Mouse (Mus musculus) CD8-positive naive resting alpha-beta T cell, adult 2 months (primary cell): Measurements from ENCODE around the gene Kidins220.

Source experiments
- DNase-seq, 2 experiments: peaks; one replicate each; pipeline ENCODE4 v3.0.0; 2022; ENCODE audit warnings: low read depth in 2 of 2, low spot score in 2 of 2

Kidins220 gene

GRCm38 (mm10) chr12:25089433-25089832 is 114.7 kb downstream of the Kidins220 start:
- no peak for DNase-seq

DNA sequence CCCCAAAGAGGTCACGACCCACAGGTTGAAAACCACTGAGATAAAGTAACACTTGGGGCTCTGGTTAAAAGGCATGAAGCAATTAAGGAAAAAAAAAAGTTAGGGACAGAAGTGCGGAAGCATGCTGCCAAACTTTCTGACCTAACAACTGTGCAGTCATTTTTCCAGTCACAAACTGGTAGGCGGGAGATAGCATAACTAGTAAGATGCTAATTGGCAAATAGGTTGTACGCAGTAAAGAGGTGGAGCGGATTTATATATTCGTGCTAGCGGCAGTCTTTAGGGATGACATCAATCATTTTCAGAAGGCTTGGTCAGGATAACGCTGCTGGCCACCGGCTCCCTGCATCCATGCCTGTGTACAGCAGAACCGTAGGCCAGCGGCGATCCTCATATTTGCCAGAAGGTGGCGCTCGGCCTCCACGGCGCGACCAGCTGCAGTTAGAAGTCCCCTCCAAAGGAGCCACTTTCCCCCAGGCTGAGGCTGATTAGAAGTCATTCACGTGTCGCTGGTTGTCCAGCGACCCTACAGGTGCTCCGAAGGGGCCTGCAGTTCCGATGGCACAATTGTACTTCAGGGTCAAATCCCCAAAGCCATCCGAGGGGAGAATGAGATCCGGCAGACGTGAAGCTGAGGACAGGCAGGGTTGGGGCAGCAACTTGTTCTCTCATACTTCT is 117.4 kb downstream of the Kidins220 start:
- peak; percentile 80 to 82 for DNase-seq

GRCm38 (mm10) chr12:25092751-25093211 is 118.1 kb downstream of the Kidins220 start:
- peak; percentile 21 to 42 for DNase-seq

DNA sequence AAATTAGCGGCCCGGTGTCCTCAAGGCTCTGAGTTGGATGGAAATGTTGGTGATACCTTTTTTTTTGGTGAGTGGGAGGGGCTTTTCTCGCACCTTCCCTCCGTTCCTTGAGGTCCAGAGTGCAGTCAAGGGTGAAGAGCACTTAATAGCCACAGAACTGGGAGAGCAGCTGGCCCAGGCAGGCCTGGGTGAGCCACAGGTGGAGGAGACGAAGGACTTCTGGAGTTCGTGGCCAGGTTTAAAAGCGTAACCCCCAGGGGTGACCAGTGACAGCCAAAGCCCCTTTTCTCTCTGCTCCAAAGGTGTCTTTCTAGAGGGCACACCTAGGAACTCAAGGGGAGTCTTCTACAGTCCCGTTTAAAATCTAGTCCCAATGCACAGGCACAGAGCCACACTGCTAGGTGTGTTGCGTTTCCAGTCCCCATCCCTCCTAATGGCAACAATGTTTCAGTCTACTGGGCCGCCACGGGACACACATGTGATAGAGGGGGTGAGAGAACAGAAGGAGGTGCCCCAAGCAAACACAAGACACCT is 118.6 kb downstream of the Kidins220 start:
- no peak for DNase-seq

DNA sequence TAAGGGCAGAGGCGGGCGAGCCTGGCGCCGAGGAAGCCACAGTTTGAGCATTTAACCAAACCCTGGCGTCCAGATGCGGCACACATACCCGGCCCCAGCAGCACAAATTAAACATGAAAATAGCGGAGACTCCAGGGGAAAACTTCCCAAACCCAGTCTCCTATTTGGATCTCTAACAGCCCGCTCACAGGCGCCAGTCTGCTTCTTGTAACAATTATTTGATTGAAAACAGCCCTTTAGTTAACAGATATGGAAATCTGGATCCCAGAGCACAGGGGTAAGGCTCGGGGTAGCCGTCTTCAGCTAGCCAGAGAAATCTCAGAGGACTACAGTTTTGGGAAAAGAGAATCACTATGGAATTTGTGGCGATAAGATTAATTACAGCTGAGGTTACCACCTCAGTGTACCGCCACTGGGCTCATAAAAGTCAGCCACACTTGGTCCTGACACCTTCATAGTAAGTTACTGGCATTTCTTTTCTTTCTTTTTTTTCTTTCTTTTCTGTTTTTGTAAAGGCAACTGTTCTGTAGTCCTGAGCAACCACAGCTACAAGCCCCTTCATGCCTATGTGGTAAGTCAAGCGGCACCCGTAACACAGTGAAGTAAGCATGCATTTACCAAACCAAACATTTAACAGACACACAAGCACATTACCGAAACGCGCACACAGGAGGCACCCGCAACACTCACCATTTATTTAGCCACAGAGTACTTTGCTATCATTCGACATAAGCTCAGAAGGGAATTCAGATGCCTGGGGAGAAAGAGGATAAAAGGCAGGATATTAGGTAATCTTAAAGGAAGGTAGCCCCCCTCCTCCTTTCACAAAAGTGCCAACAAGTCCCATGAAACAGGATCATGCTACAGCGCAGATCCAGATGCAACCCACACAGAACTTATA is 120.1 kb downstream of the Kidins220 start:
- peak; percentile 19 to 38 for DNase-seq

- DNase-seq = no peak
These were observed 120.8 kb downstream of the Kidins220 start for GRCm38 (mm10) chr12:25095538-25095937.

DNA sequence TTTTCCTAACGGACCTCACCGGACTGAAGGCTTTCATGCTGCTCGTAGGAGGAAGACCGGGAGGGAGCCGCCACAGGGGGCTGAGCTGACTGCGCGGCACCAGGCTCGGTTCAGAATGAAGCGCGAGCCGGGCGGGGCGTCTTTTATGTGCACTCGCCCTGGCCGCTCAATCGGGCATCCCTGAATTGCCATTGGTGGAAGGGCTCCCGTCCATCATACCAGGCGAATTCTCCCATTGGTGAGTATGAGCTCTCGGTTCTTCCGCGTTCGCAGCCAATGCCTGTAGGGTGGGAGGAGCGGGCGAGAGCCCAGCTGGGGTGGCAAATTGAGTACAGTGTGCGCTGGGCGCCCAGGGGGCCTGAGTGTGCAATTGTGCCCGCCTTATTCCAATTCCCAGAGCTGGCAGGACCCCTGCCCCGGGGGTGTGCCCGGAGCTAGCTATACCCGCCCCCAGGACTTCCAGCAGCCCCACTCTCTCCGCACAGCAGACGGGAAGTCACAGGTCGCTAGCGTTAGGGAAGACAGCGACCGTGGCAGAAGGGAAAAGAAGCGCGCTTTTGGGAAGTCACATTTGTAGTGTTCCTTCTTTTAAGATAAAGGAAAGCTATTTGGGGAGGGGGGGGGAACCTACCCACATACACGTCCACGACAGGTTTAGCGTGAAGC is 121.4 kb downstream of the Kidins220 start:
- DNase-seq = peak; percentile 92

DNA sequence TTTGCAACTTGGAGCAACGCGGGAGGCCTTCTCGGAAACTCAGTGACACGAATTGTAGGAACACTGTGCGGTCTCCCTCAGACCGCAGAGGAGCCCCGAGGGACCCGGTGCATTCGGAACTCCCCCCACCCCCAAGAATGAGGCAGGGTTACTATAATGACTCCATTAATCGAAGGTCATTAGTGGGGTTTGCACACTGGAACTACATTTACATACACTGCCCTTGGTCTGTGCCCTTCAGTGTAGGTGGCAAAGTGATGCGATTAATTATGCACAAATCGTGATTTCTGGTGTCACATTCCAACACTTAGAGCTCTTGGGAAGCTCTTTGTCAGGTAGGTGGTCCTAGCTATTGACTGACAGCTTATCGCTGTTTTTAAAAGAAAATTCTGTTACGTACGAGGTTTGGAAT is 121.9 kb downstream of the Kidins220 start:
- DNase-seq = no peak

GRCm38 (mm10) chr12:25097052-25097209 is 122.2 kb downstream of the Kidins220 start, which contains the start of gene Id2:
TSS of gene Id2 (minus strand) at chr12:25097140.
- DNase-seq = no peak

- no peak for DNase-seq
These were observed 122.8 kb downstream of the Kidins220 start for GRCm38 (mm10) chr12:25097210-25098160.

GRCm38 (mm10) chr12:25098161-25098550 is 123.4 kb downstream of the Kidins220 start:
- peak; percentile 41 to 57 for DNase-seq

GRCm38 (mm10) chr12:25098561-25099312 is 124.0 kb downstream of the Kidins220 start:
- DNase-seq = peak; percentile 41 to 56

DNA sequence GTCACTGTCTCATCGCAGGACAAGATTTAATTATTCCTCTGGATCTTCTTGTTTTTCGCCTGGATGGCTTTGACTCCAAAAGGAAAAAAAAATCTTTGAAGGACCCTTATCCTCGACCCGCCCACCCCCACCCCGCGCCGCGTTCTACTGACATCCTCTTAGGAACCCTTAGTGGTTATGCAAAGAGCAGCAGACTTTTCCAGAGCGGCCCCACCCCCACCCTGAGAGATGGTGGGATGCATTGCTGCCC is 124.5 kb downstream of the Kidins220 start:
- DNase-seq = no peak

GRCm38 (mm10) chr12:25099563-25100408 is 125.1 kb downstream of the Kidins220 start:
- no peak for DNase-seq

DNA sequence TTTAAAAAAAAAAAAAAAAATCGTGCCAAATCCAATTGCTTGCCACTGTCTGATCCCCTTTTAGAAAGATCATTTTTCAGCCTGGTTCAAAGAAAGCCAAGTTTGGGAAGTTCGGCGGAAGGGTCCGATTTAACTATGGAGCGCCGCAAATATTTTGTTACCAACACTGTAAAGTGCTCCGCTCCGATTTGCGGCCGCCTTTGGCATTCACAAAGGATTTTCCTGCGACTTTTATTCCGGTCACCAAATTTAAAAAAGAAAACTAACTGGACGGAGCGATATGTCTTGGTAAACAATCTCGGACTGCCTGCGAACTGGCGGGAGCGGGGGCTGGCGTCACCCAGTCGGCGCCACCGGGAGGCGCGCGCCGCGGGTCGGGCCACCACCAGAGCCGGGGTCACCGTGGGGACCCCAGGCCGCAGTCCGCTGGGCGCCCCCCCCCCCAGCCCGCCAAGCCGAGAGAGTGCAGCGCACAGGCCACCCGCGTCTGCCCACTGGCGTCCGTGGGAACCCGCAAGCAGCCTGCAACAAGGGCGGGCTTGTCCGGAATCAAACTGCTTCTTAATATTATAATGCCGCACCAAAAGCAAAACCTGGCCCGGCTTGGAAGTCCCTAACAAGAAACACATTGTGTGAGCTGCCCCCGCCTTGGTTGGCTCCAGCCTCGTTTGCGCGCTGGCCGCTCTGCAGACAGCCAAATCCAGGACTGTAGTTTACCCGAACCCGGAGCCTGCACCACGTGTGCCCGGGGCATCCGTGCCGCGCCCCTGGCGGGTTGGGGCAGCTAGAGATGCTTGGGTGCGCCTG is 125.9 kb downstream of the Kidins220 start:
- no peak for DNase-seq

- no peak for DNase-seq
These were observed 126.7 kb downstream of the Kidins220 start for GRCm38 (mm10) chr12:25101389-25101788.

DNA sequence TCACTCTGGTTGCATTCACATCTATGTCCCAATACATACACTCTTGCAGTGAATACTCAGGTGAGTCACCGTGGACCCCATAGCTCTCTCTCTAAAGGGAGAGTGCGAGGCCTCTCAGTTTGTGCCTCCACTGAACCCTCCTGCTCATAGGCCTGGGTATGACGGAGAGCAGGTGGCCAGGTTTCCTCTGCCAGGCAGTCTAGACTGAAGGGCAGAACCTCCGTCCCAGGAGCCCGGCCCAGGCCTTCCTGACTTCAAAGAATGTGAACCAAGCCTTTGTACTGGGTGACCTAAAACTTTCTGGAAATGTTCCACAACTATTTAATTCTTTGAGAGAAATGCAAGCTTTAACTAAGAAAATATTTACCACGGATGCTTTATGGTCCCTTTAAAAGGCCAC is 129.2 kb downstream of the Kidins220 start:
- DNase-seq = no peak

- no peak for DNase-seq
These were observed 129.8 kb downstream of the Kidins220 start for GRCm38 (mm10) chr12:25104541-25104940.
